Mouse (Mus musculus): ENCODE measurements around the gene Mapk8.

DNA sequence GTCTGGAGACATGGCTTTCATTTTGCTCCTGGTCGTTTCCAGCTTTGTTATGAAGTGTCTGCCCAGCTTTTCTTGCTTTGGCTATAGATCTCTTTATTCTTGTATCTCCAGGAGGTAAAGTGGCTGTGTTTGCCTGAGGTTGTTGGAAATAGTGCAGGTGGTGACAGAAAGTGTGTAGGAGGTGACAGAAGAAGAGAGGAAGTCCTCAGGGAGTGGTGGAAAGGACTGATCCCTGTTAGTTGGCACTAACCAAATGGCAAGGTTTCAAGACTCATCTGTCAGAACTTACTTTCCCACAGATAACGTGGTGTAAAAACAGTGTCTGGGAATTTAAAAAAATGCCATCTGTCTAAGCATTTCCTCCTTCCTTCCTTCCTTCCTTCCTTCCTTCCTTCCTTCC lies 27.5 kb upstream of the Mapk8 start:
- TF ChIP-seq POLR2A (IDR thresholded peaks at IDR 0.05; ENCODE audit: insufficient read length, low read depth) = no peak
- no peak for TF ChIP-seq E2F4 (IDR thresholded peaks at IDR 0.05; ENCODE audit: insufficient read depth)
- TF ChIP-seq POLR2AphosphoS2 (IDR thresholded peaks at IDR 0.05; ENCODE audit: insufficient read length, low read depth) = no peak
- no peak for TF ChIP-seq MAX (IDR thresholded peaks at IDR 0.05; ENCODE audit: low read depth)
- no peak for TF ChIP-seq CEBPB (IDR thresholded peaks at IDR 0.05; ENCODE audit: insufficient read depth, poor library complexity, severe bottlenecking)
- TF ChIP-seq TCF3 (IDR thresholded peaks at IDR 0.05; ENCODE audit: insufficient read length, low read depth) = no peak
- no peak for TF ChIP-seq USF1 (IDR thresholded peaks at IDR 0.05; ENCODE audit: low read depth)
- TF ChIP-seq TCF12 (IDR thresholded peaks at IDR 0.05; ENCODE audit: insufficient read depth, poor library complexity, severe bottlenecking) = no peak
- TF ChIP-seq MYOD1 (IDR thresholded peaks at IDR 0.05; ENCODE audit: control insufficient read depth in 1 of 3, insufficient read length in 2 of 3, low read depth in 2 of 3) = no peak
